Mouse (Mus musculus) E14TG2a.4 (cell line): ENCODE data around the gene Tcaim.

Experiments
- H3K27me3 ChIP-seq: 2 replicates; pipeline ENCODE4 v1.6.1; 2014; ENCODE audit warnings: low read length, control low read depth; ENCODE audit not compliant: insufficient read depth
- H3K36me3 ChIP-seq: 2 replicates; pipeline ENCODE4 v1.6.1; 2014; ENCODE audit warnings: low read length, control low read depth; ENCODE audit not compliant: insufficient read depth
- H3K4me1 ChIP-seq: replicated peaks from 2 replicates; pipeline ENCODE4 v1.6.1; 2014; ENCODE audit warnings: low read depth, low read length, control low read depth
- H3K4me3 ChIP-seq: replicated peaks from 2 replicates; pipeline ENCODE4 v1.5.1; 2014; ENCODE audit warnings: mild to moderate bottlenecking, low read length
- H3K9me3 ChIP-seq: 2 replicates; pipeline ENCODE4 v1.6.1; 2014; ENCODE audit warnings: low read length, control low read depth
- CTCF ChIP-seq: conservative IDR thresholded peaks from 2 replicates; pipeline ENCODE4 v1.5.1; 2014; ENCODE audit warnings: low read length
- NANOG ChIP-seq: IDR thresholded peaks from 2 replicates; pipeline ENCODE4 v1.6.1; 2014; ENCODE audit warnings: borderline replicate concordance, low read length, mixed read lengths
- POU5F1 ChIP-seq: IDR thresholded peaks from 2 replicates; pipeline ENCODE4 v1.6.1; 2014; ENCODE audit warnings: low read length, borderline replicate concordance

The Tcaim gene

GRCm38 (mm10) chr9:122814775-122815174 lies 9.4 kb downstream of the Tcaim start:
- no peak for TF ChIP-seq NANOG

GRCm38 (mm10) chr9:122815239-122815851 lies 10.0 kb downstream of the Tcaim start:
- H3K27me3 ChIP-seq: no peaks in the 10 kb centered on the region
- H3K4me1 ChIP-seq: peaks cover 3% of the 10 kb centered on the region
- no peaks in the 10 kb centered on the region for H3K9me3 ChIP-seq
- H3K4me3 ChIP-seq: no peak overlapping the region
- TF ChIP-seq POU5F1 (no peak), CTCF (no peak), NANOG (no peak)
- H3K36me3 ChIP-seq: peaks cover 7% of the 10 kb centered on the region; the same call in 1 of the 2 replicates

More at GRCm38 (mm10) chr9:122814775-122815174, 9.4 kb downstream of the Tcaim start:
- Histone ChIP-seq H3K4me3 (no peak overlapping the region), H3K4me1 (no peaks in the 10 kb centered on the region), H3K27me3 (no peaks in the 10 kb centered on the region), H3K9me3 (no peaks in the 10 kb centered on the region), H3K36me3 (0 out of 2 replicates have a peak, but pooled peaks cover 4% of the 10 kb centered on the region)

GRCm38 (mm10) chr9:122823374-122824017 lies 18.2 kb downstream of the Tcaim start:
- no peak overlapping the region for H3K4me3 ChIP-seq
- peaks cover 33% of the 10 kb centered on the region for H3K36me3 ChIP-seq
- H3K9me3 ChIP-seq: no peaks in the 10 kb centered on the region
- TF ChIP-seq POU5F1: no peak
- TF ChIP-seq NANOG: no peak
- TF ChIP-seq CTCF: no peak
- H3K4me1 ChIP-seq: peaks cover 21% of the 10 kb centered on the region
- no peaks in the 10 kb centered on the region for H3K27me3 ChIP-seq

GRCm38 (mm10) chr9:122826743-122827142 lies 21.4 kb downstream of the Tcaim start:
- TF ChIP-seq NANOG: no peak
- no peak for TF ChIP-seq POU5F1
- TF ChIP-seq CTCF: no peak
- Histone ChIP-seq H3K4me1 (peaks cover 9% of the 10 kb centered on the region), H3K36me3 (peaks cover 29% of the 10 kb centered on the region), H3K27me3 (no peaks in the 10 kb centered on the region), H3K9me3 (no peaks in the 10 kb centered on the region), H3K4me3 (no peak overlapping the region)

GRCm38 (mm10) chr9:122829826-122830380 lies 24.6 kb downstream of the Tcaim start:
- peaks cover 5% of the 10 kb centered on the region for H3K4me1 ChIP-seq
- no peak for TF ChIP-seq CTCF
- TF ChIP-seq POU5F1: no peak
- no peak for TF ChIP-seq NANOG
- no peaks in the 10 kb centered on the region for H3K27me3 ChIP-seq
- H3K9me3 ChIP-seq: no peaks in the 10 kb centered on the region
- peaks cover 23% of the 10 kb centered on the region for H3K36me3 ChIP-seq
- H3K4me3 ChIP-seq: no peak overlapping the region

GRCm38 (mm10) chr9:122836126-122836525 lies 30.8 kb downstream of the Tcaim start:
- no peak for TF ChIP-seq CTCF
- TF ChIP-seq POU5F1: no peak
- no peak for TF ChIP-seq NANOG
- Histone ChIP-seq H3K27me3 (no peaks in the 10 kb centered on the region), H3K9me3 (peaks cover 3% of the 10 kb centered on the region; the same call in 1 of the 2 replicates), H3K4me3 (no peak overlapping the region), H3K36me3 (0 out of 2 replicates have a peak, but pooled peaks cover 3% of the 10 kb centered on the region), H3K4me1 (peaks cover 29% of the 10 kb centered on the region)

GRCm38 (mm10) chr9:122836790-122837189 lies 31.5 kb downstream of the Tcaim start:
- Histone ChIP-seq H3K36me3 (0 out of 2 replicates have a peak, but pooled peaks cover 3% of the 10 kb centered on the region), H3K9me3 (peaks cover 3% of the 10 kb centered on the region; the same call in 1 of the 2 replicates), H3K27me3 (no peaks in the 10 kb centered on the region), H3K4me3 (no peak overlapping the region), H3K4me1 (peaks cover 25% of the 10 kb centered on the region)
- TF ChIP-seq POU5F1: no peak
- no peak for TF ChIP-seq CTCF
- no peak for TF ChIP-seq NANOG

- H3K4me1 ChIP-seq: peaks cover 24% of the 10 kb centered on the region
- H3K4me3 ChIP-seq: peak overlapping the region; percentile 43; the same call in 1 of the 2 replicates
- no peak for TF ChIP-seq POU5F1
- TF ChIP-seq CTCF: no peak
- no peak for TF ChIP-seq NANOG
- H3K9me3 ChIP-seq: peaks cover 3% of the 10 kb centered on the region; the same call in 1 of the 2 replicates
- no peaks in the 10 kb centered on the region for H3K27me3 ChIP-seq
- H3K36me3 ChIP-seq: 0 out of 2 replicates have a peak, but pooled peaks cover 3% of the 10 kb centered on the region
Observed at GRCm38 (mm10) chr9:122837216-122837615, 31.9 kb downstream of the Tcaim start.

- H3K27me3 ChIP-seq: no peaks in the 10 kb centered on the region
- peak overlapping the region; percentile 43; the same call in 1 of the 2 replicates for H3K4me3 ChIP-seq
- TF ChIP-seq CTCF (peak; percentile 60), NANOG (no peak)
- peaks cover 24% of the 10 kb centered on the region for H3K4me1 ChIP-seq
- 0 out of 2 replicates have a peak, but pooled peaks cover 3% of the 10 kb centered on the region for H3K36me3 ChIP-seq
- H3K9me3 ChIP-seq: peaks cover 3% of the 10 kb centered on the region; the same call in 1 of the 2 replicates
Observed at GRCm38 (mm10) chr9:122837680-122838079, 32.3 kb downstream of the Tcaim start.
